Mouse (Mus musculus) Muller cell, postnatal 12 days (primary cell): ENCODE results near the gene Cytip.
"Not testable (repeated sequence)": the region's sequence is repeated elsewhere in the genome, so short reads cannot be mapped to it uniquely, and the experiment has no call there.

ENCODE experiments used
- DNase-seq: peaks from one replicate; pipeline ENCODE4 v3.0.0-alpha.2; 2015; ENCODE audit errors: inconsistent ontology term

The Cytip gene

DNA sequence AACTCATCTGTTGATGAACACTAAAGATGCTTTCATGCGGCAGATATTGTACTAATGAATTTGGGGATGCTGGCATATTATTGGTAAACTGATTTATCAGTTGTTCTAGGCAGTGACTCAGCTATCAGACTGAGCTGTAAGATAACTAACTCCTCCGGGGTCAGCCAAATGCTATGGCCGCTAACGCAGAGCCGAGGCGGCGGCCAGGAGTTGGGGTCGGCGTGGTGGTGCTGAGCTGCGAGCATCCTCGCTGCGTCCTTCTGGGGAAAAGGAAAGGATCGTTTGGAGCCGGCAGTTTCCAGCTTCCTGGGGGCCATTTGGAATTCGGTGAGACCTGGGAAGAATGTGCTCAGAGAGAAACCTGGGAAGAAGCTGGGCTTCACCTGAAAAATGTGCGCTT is 87.4 kb downstream of the Cytip start:
- DNase-seq, result not testable (repeated sequence)

DNA sequence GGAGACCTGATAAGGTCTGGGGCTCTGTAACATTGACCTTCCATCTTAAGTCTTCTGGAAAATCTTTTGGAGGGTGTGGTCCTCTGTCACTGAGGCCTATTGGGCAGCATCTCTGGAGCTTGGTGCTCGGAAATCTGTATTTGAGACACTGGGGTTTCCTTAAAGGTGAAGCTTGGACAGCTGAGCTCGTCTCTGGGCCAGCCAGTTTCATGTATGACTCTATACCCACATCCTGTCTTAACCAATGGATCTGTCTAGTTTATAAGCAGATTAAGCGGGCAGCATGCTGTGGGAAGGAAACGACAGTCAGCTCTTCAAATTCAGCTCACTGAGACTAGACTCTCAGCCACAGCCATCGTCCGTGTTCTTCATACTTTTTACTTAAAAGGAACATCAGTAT is 88.3 kb downstream of the Cytip start:
- no peak for DNase-seq

DNA sequence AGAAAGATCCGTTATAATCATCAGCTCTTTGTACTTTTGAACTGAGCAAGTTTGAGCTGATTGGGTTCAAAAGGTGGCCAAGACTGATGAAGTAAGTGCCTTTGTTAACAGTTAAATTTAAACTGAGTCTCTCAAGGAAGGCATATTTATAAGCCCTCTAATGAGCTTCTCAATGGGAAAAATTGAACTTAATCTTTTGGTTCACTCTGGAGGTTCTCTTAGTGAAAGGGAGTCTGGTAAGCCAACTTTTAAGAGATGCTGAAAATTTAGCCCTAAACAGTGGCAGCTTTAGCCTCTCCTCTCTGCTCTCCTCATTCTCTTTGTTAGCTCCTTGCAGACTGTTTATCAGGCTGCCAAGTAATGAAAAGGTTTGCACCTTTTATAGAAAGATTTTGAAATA is 100.5 kb downstream of the Cytip start:
- no peak for DNase-seq

DNA sequence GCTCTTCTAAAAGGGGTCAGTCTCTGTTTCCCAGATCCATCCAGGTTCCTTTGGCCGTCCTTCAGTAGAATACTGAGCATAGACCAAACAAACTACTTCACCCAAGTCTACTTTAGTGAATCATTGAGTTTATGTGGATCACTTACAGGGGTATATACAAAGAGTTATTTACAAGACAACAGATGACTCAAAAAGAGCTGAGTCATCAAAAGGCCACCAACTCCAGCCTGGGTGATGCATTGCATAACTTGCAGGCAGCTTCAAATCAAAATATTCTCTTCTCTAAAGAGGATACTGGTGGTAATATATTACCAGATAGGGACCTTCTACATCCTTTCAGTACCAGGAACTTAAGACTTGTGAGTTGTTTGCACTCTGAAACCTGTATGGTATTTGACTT is 108.9 kb downstream of the Cytip start:
- no peak for DNase-seq

DNA sequence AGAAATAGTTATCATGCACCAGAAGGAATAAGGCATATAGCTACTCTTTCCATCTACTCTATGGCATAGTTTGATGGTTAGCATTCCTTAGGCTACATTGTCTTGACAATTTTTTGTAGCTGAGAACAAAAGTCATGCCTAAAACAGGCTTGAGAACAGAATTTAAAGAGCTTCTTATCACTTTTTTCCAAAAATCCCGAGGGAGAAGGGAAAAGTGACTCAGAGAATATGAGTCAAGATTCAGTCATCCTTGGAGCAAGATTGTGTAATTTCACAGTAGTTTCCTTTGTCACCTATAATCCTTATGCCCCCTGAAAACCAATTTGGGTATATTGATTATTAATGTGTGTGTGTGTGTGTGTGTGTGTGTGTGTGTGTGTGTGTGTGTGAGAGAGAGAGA is 115.5 kb downstream of the Cytip start:
- DNase-seq, result peak; percentile 34
